Mouse (Mus musculus) embryonic fibroblast, embryonic 13.5 days (primary cell): Measurements from ENCODE around the gene Mesp1. TPM values are rescaled to one million over a fixed set of nuclear protein-coding genes. Genes with fewer than 3 reads are reported as not detected.

Experiments
- H3K27ac ChIP-seq: 2 replicates; pipeline ENCODE4 v1.5.1; 2012; ENCODE audit warnings: low read length, control low read depth, inconsistent platforms; ENCODE audit not compliant: insufficient read depth
- H3K4me1 ChIP-seq: 2 replicates; pipeline ENCODE4 v1.6.1; 2011; ENCODE audit warnings: low read length; ENCODE audit not compliant: control insufficient read depth, insufficient read depth
- H3K4me3 ChIP-seq: 2 replicates; pipeline ENCODE4 v1.5.1; 2011; ENCODE audit warnings: mild to moderate bottlenecking, control low read depth, low read length; ENCODE audit not compliant: insufficient read depth
- CTCF ChIP-seq: IDR thresholded peaks from 2 replicates; pipeline ENCODE4 v1.5.1; 2011; ENCODE audit warnings: mild to moderate bottlenecking, control low read depth, low read length, moderate library complexity, borderline replicate concordance; ENCODE audit not compliant: insufficient read depth
- POLR2A ChIP-seq: IDR thresholded peaks from 2 replicates; pipeline ENCODE4 v1.6.1; 2011; ENCODE audit warnings: low read depth, mild to moderate bottlenecking, control low read depth, low read length, moderate library complexity
- polyA plus RNA-seq: library from polyadenylated mRNA; stranded (reverse); fragments of >200 nt; gene quantifications from 2 replicates; pipeline ENCODE4 v1.2.4, GENCODE M21; 2011; ENCODE audit warnings: low read depth; ENCODE audit not compliant: missing spikeins, insufficient read length

Mesp1 gene
- polyA plus RNA-seq, 1 experiment: not detected

GRCm38 (mm10) chr7:79769664-79770063 lies 23.9 kb downstream of the Mesp1 start:
- H3K4me1 ChIP-seq: no peaks in the 10 kb centered on the region
- TF ChIP-seq CTCF: no peak
- TF ChIP-seq POLR2A: no peak
- H3K4me3 ChIP-seq: no peak overlapping the region
- no peak overlapping the region for H3K27ac ChIP-seq

DNA sequence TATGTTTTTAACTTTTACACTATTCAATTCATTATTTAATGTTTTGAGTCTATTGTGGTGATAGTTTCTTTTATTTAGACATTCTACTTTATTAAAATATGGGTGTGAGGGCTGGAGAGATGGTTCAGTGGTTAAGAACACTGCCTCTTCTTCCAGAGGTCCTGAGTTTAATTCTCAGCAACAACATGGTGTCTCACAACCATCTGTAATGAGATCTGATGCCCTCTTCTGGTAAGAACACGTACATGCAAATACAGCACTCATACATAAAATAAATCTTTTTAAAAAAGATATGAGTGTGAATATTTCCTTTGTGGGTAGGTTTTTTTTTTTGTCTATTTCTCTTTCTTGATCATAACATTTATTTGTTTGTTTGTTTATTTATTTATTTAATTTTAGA lies 27.6 kb downstream of the Mesp1 start:
- Histone ChIP-seq H3K4me1 (no peaks in the 10 kb centered on the region), H3K27ac (no peak overlapping the region), H3K4me3 (no peak overlapping the region)
- TF ChIP-seq CTCF (no peak), POLR2A (no peak)

DNA sequence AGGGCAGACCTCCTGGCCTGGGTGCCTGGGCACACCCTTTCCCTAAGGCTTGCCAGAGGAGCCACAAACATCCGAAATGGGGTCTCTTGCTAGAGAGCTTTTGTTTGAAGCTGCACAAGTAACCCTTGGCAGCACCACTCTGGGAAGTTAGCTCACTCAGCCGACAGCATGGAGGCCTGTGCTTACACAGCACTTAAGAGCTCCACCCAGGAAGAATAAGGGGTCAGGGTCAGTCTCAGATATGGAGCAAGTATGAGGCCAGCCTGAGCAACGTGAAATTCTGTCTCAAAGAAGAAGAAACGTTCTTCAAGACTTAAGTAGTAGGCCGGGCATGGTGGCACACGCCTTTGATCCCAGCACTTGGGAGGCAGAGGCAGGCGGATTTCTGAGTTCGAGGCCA lies 31.5 kb downstream of the Mesp1 start:
- Histone ChIP-seq H3K27ac (no peak overlapping the region), H3K4me3 (no peak overlapping the region), H3K4me1 (no peaks in the 10 kb centered on the region)
- TF ChIP-seq POLR2A: no peak
- TF ChIP-seq CTCF: no peak

- Histone ChIP-seq H3K27ac (no peak overlapping the region), H3K4me1 (no peaks in the 10 kb centered on the region; the same call in 1 of the 2 replicates), H3K4me3 (no peak overlapping the region)
- TF ChIP-seq POLR2A (no peak), CTCF (no peak)
Measured at GRCm38 (mm10) chr7:79761124-79761876, 32.3 kb downstream of the Mesp1 start.

DNA sequence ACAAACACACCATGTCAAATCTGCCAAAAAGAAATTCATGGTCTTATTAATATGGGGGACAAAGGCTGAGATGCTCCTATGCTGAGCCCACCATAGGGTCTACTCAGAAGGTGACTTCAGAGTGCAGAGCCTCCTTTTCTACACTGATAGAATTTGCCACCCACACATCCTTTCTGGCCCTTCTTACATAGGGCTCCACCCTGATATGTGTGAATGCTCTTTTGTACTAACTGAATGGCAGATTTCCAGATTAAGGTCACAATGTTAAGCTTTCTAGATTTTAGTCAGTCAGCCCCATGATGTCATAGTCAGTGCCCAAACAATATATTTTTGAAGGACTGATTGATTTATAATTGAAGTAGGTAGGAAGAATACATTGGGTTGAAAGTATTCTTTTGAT lies 33.8 kb downstream of the Mesp1 start:
- Histone ChIP-seq H3K4me1 (no peaks in the 10 kb centered on the region; the same call in 1 of the 2 replicates), H3K27ac (no peak overlapping the region), H3K4me3 (no peak overlapping the region)
- TF ChIP-seq CTCF (no peak), POLR2A (no peak)

GRCm38 (mm10) chr7:79758176-79758575 lies 35.4 kb downstream of the Mesp1 start:
- Histone ChIP-seq H3K4me3 (no peak overlapping the region), H3K27ac (no peak overlapping the region), H3K4me1 (no peaks in the 10 kb centered on the region; the same call in 1 of the 2 replicates)
- TF ChIP-seq POLR2A: no peak
- TF ChIP-seq CTCF: no peak

- H3K27ac ChIP-seq: no peak overlapping the region
- no peak for TF ChIP-seq POLR2A
- TF ChIP-seq CTCF: no peak
- no peak overlapping the region for H3K4me3 ChIP-seq
- H3K4me1 ChIP-seq: no peaks in the 10 kb centered on the region; the same call in 1 of the 2 replicates
Measured at GRCm38 (mm10) chr7:79756334-79756733, 37.3 kb downstream of the Mesp1 start.

DNA sequence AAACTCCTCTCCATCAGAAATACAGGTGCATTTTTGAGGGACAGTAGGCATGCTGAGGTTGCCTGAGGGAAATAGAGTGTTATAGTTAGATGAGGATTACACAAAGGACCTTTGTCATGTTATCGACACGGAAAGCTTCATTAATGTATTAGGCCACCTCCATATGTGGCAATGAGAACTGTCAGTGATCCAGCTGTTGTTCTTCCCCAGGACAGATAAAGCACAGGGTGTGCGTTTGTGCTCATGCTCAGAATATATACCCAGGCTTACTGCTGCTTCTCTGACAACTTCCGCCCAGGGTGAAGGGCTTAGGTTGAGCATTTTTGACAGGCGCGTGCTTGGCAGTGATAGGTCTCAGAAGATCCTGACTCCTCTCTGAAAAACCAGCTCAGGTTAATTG lies 44.1 kb downstream of the Mesp1 start:
- Histone ChIP-seq H3K4me3 (no peak overlapping the region), H3K4me1 (no peaks in the 10 kb centered on the region), H3K27ac (no peak overlapping the region)
- TF ChIP-seq POLR2A (no peak), CTCF (no peak)

- TF ChIP-seq POLR2A (no peak), CTCF (no peak)
- no peaks in the 10 kb centered on the region for H3K4me1 ChIP-seq
- no peak overlapping the region for H3K4me3 ChIP-seq
- no peak overlapping the region for H3K27ac ChIP-seq
Measured at GRCm38 (mm10) chr7:79747659-79748058, 45.9 kb downstream of the Mesp1 start.

DNA sequence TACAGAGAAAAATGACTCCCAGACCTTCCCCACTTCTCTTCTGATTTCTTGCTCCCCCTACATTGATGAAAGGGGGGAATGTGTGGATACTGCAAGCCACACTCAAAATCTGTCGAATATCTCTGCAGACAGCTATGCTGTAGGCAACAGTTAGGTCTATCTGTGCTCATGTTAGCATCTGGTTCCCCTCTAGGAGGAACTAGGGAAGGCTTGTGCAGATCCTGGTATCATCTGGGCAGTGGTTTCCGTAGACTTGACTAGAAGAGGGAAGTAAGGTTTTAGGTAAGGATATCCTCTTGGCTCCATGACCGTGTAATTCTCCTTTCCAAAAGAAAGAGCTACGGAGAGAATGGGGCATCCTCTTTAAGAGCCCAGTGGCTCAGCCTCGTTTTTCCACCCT lies 49.0 kb downstream of the Mesp1 start:
- no peaks in the 10 kb centered on the region for H3K4me1 ChIP-seq
- H3K4me3 ChIP-seq: no peak overlapping the region
- H3K27ac ChIP-seq: no peak overlapping the region
- no peak for TF ChIP-seq CTCF
- no peak for TF ChIP-seq POLR2A
